Mouse (Mus musculus): ENCODE results near the gene Pycr1. TPM values are rescaled to one million over a fixed set of nuclear protein-coding genes. Genes with fewer than 3 reads are reported as not detected.

Gene Pycr1
- total and polyA plus RNA-seq, 3 experiments = 21.0 to 75.3 (median 32.3) TPM

GRCm38 (mm10) chr11:120628601-120629340, 14.8 kb downstream of the Pycr1 start:
- peak overlapping the region; percentile 33 for H3K4me2 ChIP-seq (ENCODE audit: insufficient read depth, low read depth, poor library complexity, severe bottlenecking)
- peaks cover 42 to 71% of the 10 kb centered on the region in 2 experiments for H3K4me1 ChIP-seq (ENCODE audit: control insufficient read depth in 1 of 2, insufficient read depth in 2 of 2)

DNA sequence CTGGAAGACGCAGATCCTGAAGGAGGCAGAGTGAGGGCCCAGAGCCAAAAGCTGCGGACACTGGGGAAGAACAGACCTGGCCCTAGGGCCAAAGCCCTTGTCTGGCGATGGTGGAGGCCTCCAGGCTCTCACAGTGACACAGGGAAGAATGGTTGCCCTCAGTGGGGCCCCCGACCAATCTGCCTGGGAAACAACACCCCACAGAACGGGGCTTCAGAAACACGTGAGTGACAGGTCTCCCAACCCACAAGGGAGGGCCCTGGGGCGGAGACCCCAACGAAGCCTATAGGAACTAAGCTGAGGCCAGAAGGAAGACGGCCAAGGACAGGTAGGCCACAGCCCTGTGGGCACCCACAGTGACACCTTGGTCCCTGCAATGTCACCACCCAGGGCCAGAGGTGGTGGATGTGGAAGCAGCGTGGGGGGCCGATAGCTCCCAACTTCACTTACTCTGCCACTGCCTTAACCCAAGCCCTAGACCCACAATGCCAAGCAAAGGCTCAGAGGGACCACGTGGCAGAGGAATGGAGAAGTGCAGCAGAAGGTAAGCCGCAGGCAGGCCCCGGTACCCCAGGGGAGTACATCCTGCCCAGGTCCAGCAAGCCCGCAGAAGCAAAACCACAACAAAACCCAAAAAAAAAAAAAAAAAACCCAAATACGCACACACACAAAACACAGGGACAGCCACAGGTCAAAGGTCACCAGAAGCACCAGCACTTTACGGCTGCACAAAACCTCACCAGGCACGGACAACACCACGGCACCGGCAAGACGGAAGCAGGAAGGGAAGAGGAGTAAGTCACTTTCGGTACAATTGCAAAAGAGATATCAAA, 15.9 kb downstream of the Pycr1 start:
- peak overlapping the region; percentile 75 for H3K27ac ChIP-seq (ENCODE audit: insufficient read depth, low read depth)
- H3K79me2 ChIP-seq (replicated peaks; ENCODE audit: control insufficient read depth, extremely low read depth, insufficient read depth, poor library complexity, severe bottlenecking) = peaks cover 57% of the 10 kb centered on the region
- H3K4me1 ChIP-seq (ENCODE audit: control insufficient read depth in 1 of 2, insufficient read depth in 2 of 2) = peaks cover 42 to 80% of the 10 kb centered on the region in 2 experiments
- H3K4me3 ChIP-seq (replicated peaks in 1 of 3; ENCODE audit: low read depth in 2 of 3, low read length in 2 of 3, poor library complexity in 1 of 3) = peak overlapping the region; percentile 23 to 74 (median 35)
- DNase-seq (ENCODE audit: extremely low read depth) = peak; percentile 94
- no peaks in the 10 kb centered on the region for H3K27me3 ChIP-seq (replicated peaks)
- in situ Hi-C loops (cut with MboI; ENCODE audit: low pct_ligation_motif_present, low pct_unique_long_range_greater_than_20kb, low sequenced_read_pairs) (loop anchor here (10.0 kb wide), 1 partner anchor 57 kb away; no protein-coding TSS in a partner anchor), dilution Hi-C loops (cut with MboI; ENCODE audit: extremely low pct_ligation_motif_present, extremely low pct_unique_long_range_greater_than_20kb, low sequenced_read_pairs) (no loop called here)
- H3K36me3 ChIP-seq (replicated peaks in 1 of 2; ENCODE audit: control insufficient read depth in 1 of 2, insufficient read depth in 1 of 2, low read length in 1 of 2) = peaks cover 31 to 47% of the 10 kb centered on the region in 2 experiments
- peak overlapping the region; percentile 16; the same call in 1 of the 2 replicates for H3K9ac ChIP-seq (ENCODE audit: insufficient read depth, low read depth)
- H3K9me3 ChIP-seq (replicated peaks; ENCODE audit: low read length) = no peaks in the 10 kb centered on the region
- H3K4me2 ChIP-seq (ENCODE audit: insufficient read depth, low read depth, poor library complexity, severe bottlenecking) = peak overlapping the region; percentile 37
- no peak for TF ChIP-seq CHD1 (IDR thresholded peaks at IDR 0.05; ENCODE audit: low read depth, low read length)
- peak; percentile 73 for TF ChIP-seq ETS1 (conservative IDR thresholded peaks at IDR 0.05; ENCODE audit: low read depth, low read length)
- TF ChIP-seq UBTF (IDR thresholded peaks at IDR 0.05; ENCODE audit: low read depth, low read length) = no peak
- TF ChIP-seq SIN3A (IDR thresholded peaks at IDR 0.05; ENCODE audit: low read length) = peak; percentile 82
- no peak for TF ChIP-seq E2F4 (IDR thresholded peaks at IDR 0.05; ENCODE audit: insufficient replicate concordance, low read depth, low read length)
- no peak for TF ChIP-seq JUND (conservative IDR thresholded peaks at IDR 0.05; ENCODE audit: low read depth, low read length)
- no peak for TF ChIP-seq JUN (IDR thresholded peaks at IDR 0.05; ENCODE audit: insufficient read depth, low read depth, low read length)
- TF ChIP-seq RAD21 (IDR thresholded peaks at IDR 0.05; ENCODE audit: low read depth, low read length) = no peak
- peak; percentile 74; the same call in 1 of the 2 replicates for TF ChIP-seq KAT2A (IDR thresholded peaks at IDR 0.05; ENCODE audit: insufficient replicate concordance, low read length)
- TF ChIP-seq TCF12 (IDR thresholded peaks at IDR 0.05; ENCODE audit: low read depth, low read length) = peak; percentile 70
- TF ChIP-seq PAX5 (IDR thresholded peaks at IDR 0.05; ENCODE audit: low read length) = no peak
- TF ChIP-seq CHD2 (IDR thresholded peaks at IDR 0.05; ENCODE audit: low read length) = peak; percentile 80
- TF ChIP-seq SMC3 (IDR thresholded peaks at IDR 0.05; ENCODE audit: low read depth, low read length) = no peak
- peak; percentile 99 for TF ChIP-seq MYC (IDR thresholded peaks at IDR 0.05; ENCODE audit: low read depth, low read length)
- 0 out of 2 replicates have a peak, but pooled peaks have one; percentile 29 for TF ChIP-seq TBP (conservative IDR thresholded peaks at IDR 0.05; ENCODE audit: low read depth, low read length)
- no peak for TF ChIP-seq RCOR1 (conservative IDR thresholded peaks at IDR 0.05; ENCODE audit: low read depth, low read length)
- no peak for TF ChIP-seq ZC3H11A (IDR thresholded peaks at IDR 0.05; ENCODE audit: low read depth, low read length)
- peak; percentile 65 for TF ChIP-seq MAFK (IDR thresholded peaks at IDR 0.05; ENCODE audit: insufficient replicate concordance, low read length)
- peak; percentile 99 for TF ChIP-seq MAX (IDR thresholded peaks at IDR 0.05; ENCODE audit: low read length)
- no peak for TF ChIP-seq POLR2AphosphoS2 (IDR thresholded peaks at IDR 0.05; ENCODE audit: low read depth, low read length)
- TF ChIP-seq POLR2A (IDR thresholded peaks at IDR 0.05; ENCODE audit: low read depth, low read length) = peak; percentile 67
- TF ChIP-seq IRF4 (IDR thresholded peaks at IDR 0.05; ENCODE audit: low read depth, low read length) = peak; percentile 63
- TF ChIP-seq USF2 (conservative IDR thresholded peaks at IDR 0.05; ENCODE audit: low read depth, low read length) = peak; percentile 57; the same call in 1 of the 2 replicates
- no peak for TF ChIP-seq MAZ (IDR thresholded peaks at IDR 0.05; ENCODE audit: low read depth, low read length)
- TF ChIP-seq MXI1 (IDR thresholded peaks at IDR 0.05; ENCODE audit: low read depth, low read length) = peak; percentile 97
- peak; percentile 95 for TF ChIP-seq ZNF384 (IDR thresholded peaks at IDR 0.05; ENCODE audit: low read depth, low read length)
- peak; percentile 5; the same call in 1 of the 2 replicates for TF ChIP-seq ZKSCAN1 (IDR thresholded peaks at IDR 0.05; ENCODE audit: borderline replicate concordance, low read depth, low read length)

More at GRCm38 (mm10) chr11:120628601-120629340, 14.8 kb downstream of the Pycr1 start:
- H3K79me2 ChIP-seq (replicated peaks; ENCODE audit: control insufficient read depth, extremely low read depth, insufficient read depth, poor library complexity, severe bottlenecking) = peaks cover 47% of the 10 kb centered on the region
- peak overlapping the region; percentile 34 for H3K27ac ChIP-seq (ENCODE audit: insufficient read depth, low read depth)
- H3K9me3 ChIP-seq (replicated peaks; ENCODE audit: low read length) = no peaks in the 10 kb centered on the region
- no peaks in the 10 kb centered on the region for H3K27me3 ChIP-seq (replicated peaks)
- no peak for DNase-seq (ENCODE audit: extremely low read depth)
- H3K4me3 ChIP-seq (replicated peaks in 1 of 3; ENCODE audit: low read depth in 2 of 3, low read length in 2 of 3, poor library complexity in 1 of 3) = peak overlapping the region; percentile 23 to 74 (median 35)
- H3K9ac ChIP-seq (ENCODE audit: insufficient read depth, low read depth) = peak overlapping the region; percentile 22; the same call in 1 of the 2 replicates
- TF ChIP-seq KAT2A (IDR thresholded peaks at IDR 0.05; ENCODE audit: insufficient replicate concordance, low read length) (no peak), ELF1 (IDR thresholded peaks at IDR 0.05; ENCODE audit: low read depth, low read length) (no peak), ETS1 (conservative IDR thresholded peaks at IDR 0.05; ENCODE audit: low read depth, low read length) (no peak), POLR2AphosphoS2 (IDR thresholded peaks at IDR 0.05; ENCODE audit: low read depth, low read length) (0 out of 2 replicates have a peak, but pooled peaks have one; percentile 35), GABPA (IDR thresholded peaks at IDR 0.05; ENCODE audit: insufficient replicate concordance, low read depth, low read length) (no peak)
- dilution Hi-C loops (cut with MboI; ENCODE audit: extremely low pct_ligation_motif_present, extremely low pct_unique_long_range_greater_than_20kb, low sequenced_read_pairs) (no loop called here), in situ Hi-C loops (cut with MboI; ENCODE audit: low pct_ligation_motif_present, low pct_unique_long_range_greater_than_20kb, low sequenced_read_pairs) (loop anchor here (10.0 kb wide), 1 partner anchor 56 kb away; no protein-coding TSS in a partner anchor)
- H3K36me3 ChIP-seq (replicated peaks in 1 of 2; ENCODE audit: control insufficient read depth in 1 of 2, insufficient read depth in 1 of 2, low read length in 1 of 2) = peaks cover 22 to 36% of the 10 kb centered on the region in 2 experiments
